8 mouse cellular contexts compared by ENCODE assay signal in genomic region chr4:49072886-49073285, GRCm38 (mm10). TPM values are rescaled to one million over a fixed set of nuclear protein-coding genes. Genes with fewer than 3 reads are reported as not detected.
DNase-seq lines count a peak whose midpoint lies in the region; ATAC-seq and TF ChIP-seq lines count a peak whose summit lies in the region.

No protein-coding gene starts in this region.

- no peak for TF ChIP-seq CTCF in forebrain, postnatal 0 days (IDR thresholded peaks at IDR 0.05; ENCODE audit: low read depth)
- TF ChIP-seq CTCF in kidney, postnatal 0 days (IDR thresholded peaks at IDR 0.05; ENCODE audit: low read depth): no peak

- no peak for ATAC-seq in forebrain, postnatal 0 days
- ATAC-seq in kidney, postnatal 0 days (replicated peaks; ENCODE audit: low FRiP score, low read depth): no peak
- ATAC-seq in forebrain, embryonic 11.5 days (replicated peaks; ENCODE audit: low FRiP score): no peak

- H3K4me1 ChIP-seq in forebrain, postnatal 0 days (ENCODE audit: insufficient read depth): no peaks in the 10 kb centered on the region; the same call in 1 of the 2 replicates
- no peaks in the 10 kb centered on the region for H3K4me1 ChIP-seq in forebrain, embryonic 10.5 days
- no peaks in the 10 kb centered on the region for H3K4me1 ChIP-seq in kidney, postnatal 0 days (replicated peaks; ENCODE audit: insufficient read depth, low read length)
- no peaks in the 10 kb centered on the region for H3K4me1 ChIP-seq in forebrain, embryonic 11.5 days (replicated peaks; ENCODE audit: control insufficient read depth, insufficient read depth, low read length)

- H3K4me2 ChIP-seq in forebrain, postnatal 0 days (ENCODE audit: low read depth): no peak overlapping the region
- no peak overlapping the region for H3K4me2 ChIP-seq in kidney, postnatal 0 days (ENCODE audit: low read length)
- H3K4me2 ChIP-seq in forebrain, embryonic 11.5 days (ENCODE audit: low read depth, low read length, severe bottlenecking): no peak overlapping the region

- H3K9me3 ChIP-seq in forebrain, postnatal 0 days (ENCODE audit: low read length): no peaks in the 10 kb centered on the region
- no peaks in the 10 kb centered on the region for H3K9me3 ChIP-seq in forebrain, embryonic 10.5 days
- no peaks in the 10 kb centered on the region for H3K9me3 ChIP-seq in kidney, postnatal 0 days (replicated peaks; ENCODE audit: low read length)
- no peaks in the 10 kb centered on the region for H3K9me3 ChIP-seq in forebrain, embryonic 11.5 days (ENCODE audit: control insufficient read depth, low read length)

- peak; percentile 51 for DNase-seq in forebrain, postnatal 0 days
- DNase-seq in forebrain, embryonic 10.5 days (ENCODE audit: extremely low spot score, low spot score): no peak
- peak; percentile 54 for DNase-seq in NIH3T3 (ENCODE audit: low read depth)
- peak; percentile 81 to 95 for DNase-seq in cerebellum, postnatal 36 days
- DNase-seq in kidney, postnatal 0 days (ENCODE audit: low spot score): peak; percentile 33
- peak; percentile 59 for DNase-seq in lung, postnatal 36 days
- DNase-seq in natural killer cell, adult 2 months (ENCODE audit: low spot score in 2 of 2): no peak
- DNase-seq in forebrain, embryonic 11.5 days (ENCODE audit: low spot score): no peak

- WGBS in forebrain, postnatal 0 days: 44% methylated on average over 4 of the region's 4 CpGs
- 92% methylated on average over 4 of the region's 4 CpGs for WGBS in forebrain, embryonic 10.5 days
- WGBS in kidney, postnatal 0 days: 62% methylated on average over 4 of the region's 4 CpGs
- WGBS in forebrain, embryonic 11.5 days: 91% methylated on average over 4 of the region's 4 CpGs

- H3K4me3 ChIP-seq in forebrain, postnatal 0 days (ENCODE audit: low read depth, low read length): no peak overlapping the region
- H3K4me3 ChIP-seq in forebrain, embryonic 10.5 days: no peak overlapping the region
- H3K4me3 ChIP-seq in kidney, postnatal 0 days (replicated peaks; ENCODE audit: low read depth, low read length): no peak overlapping the region
- H3K4me3 ChIP-seq in forebrain, embryonic 11.5 days (ENCODE audit: low read depth, low read length): no peak overlapping the region

- no peaks in the 10 kb centered on the region for H3K27me3 ChIP-seq in forebrain, postnatal 0 days (ENCODE audit: insufficient read depth, low read length)
- H3K27me3 ChIP-seq in forebrain, embryonic 10.5 days (ENCODE audit: poor library complexity, severe bottlenecking): no peaks in the 10 kb centered on the region
- no peaks in the 10 kb centered on the region for H3K27me3 ChIP-seq in kidney, postnatal 0 days (ENCODE audit: insufficient read depth, low read length)
- no peaks in the 10 kb centered on the region for H3K27me3 ChIP-seq in forebrain, embryonic 11.5 days (ENCODE audit: control insufficient read depth, insufficient read depth, low read length)

- H3K27ac ChIP-seq in forebrain, postnatal 0 days (ENCODE audit: low read depth, low read length): no peak overlapping the region
- no peak overlapping the region for H3K27ac ChIP-seq in forebrain, embryonic 10.5 days
- no peak overlapping the region for H3K27ac ChIP-seq in kidney, postnatal 0 days
- H3K27ac ChIP-seq in forebrain, embryonic 11.5 days (ENCODE audit: low read depth, low read length): no peak overlapping the region

- H3K9ac ChIP-seq in forebrain, postnatal 0 days: no peak overlapping the region
- H3K9ac ChIP-seq in kidney, postnatal 0 days (ENCODE audit: low read depth, low read length): no peak overlapping the region
- H3K9ac ChIP-seq in forebrain, embryonic 11.5 days (ENCODE audit: low read length): no peak overlapping the region

- H3K36me3 ChIP-seq in forebrain, postnatal 0 days (ENCODE audit: insufficient read depth): 0 out of 2 replicates have a peak, but pooled peaks cover 3% of the 10 kb centered on the region
- H3K36me3 ChIP-seq in forebrain, embryonic 10.5 days (replicated peaks): no peaks in the 10 kb centered on the region
- no peaks in the 10 kb centered on the region for H3K36me3 ChIP-seq in kidney, postnatal 0 days (ENCODE audit: insufficient read depth, low read length)
- H3K36me3 ChIP-seq in forebrain, embryonic 11.5 days (ENCODE audit: control insufficient read depth, insufficient read depth, low read length): no peaks in the 10 kb centered on the region

RNA-seq across cellular contexts. Expression of gene Plppr1, which starts 13.8 kb away (rescaled TPM):
- 53.3 and 60.3 TPM in 2 replicates for total RNA-seq in forebrain, postnatal 0 days (2014; rRNA removed)
- 54.6 and 59.8 TPM in 2 replicates for polyA plus RNA-seq in forebrain, postnatal 0 days (2015; fragmentation: Nextera tagmentation; extraction: Ambion mirVana)
- polyA plus RNA-seq in forebrain, embryonic 10.5 days (2016; fragmentation: Nextera tagmentation; extraction: Ambion mirVana): 3.0 and 4.6 TPM in 2 replicates
- 6.5 and 6.6 TPM in 2 replicates for polyA plus RNA-seq in kidney, postnatal 0 days (2015; fragmentation: Nextera tagmentation; extraction: Ambion mirVana)
- polyA plus RNA-seq in forebrain, embryonic 11.5 days (2014; fragmentation: Nextera tagmentation; extraction: Ambion mirVana): 9.3 and 10.1 TPM in 2 replicates

Comparison
In these comparisons a context has a peak if more than half of its experiments do, and no peak if none do; other contexts are left out.
1. DNase-seq: peak in forebrain, postnatal 0 days (single experiment), NIH3T3 (single experiment), cerebellum, postnatal 36 days (2 of 2), kidney, postnatal 0 days (single experiment) and lung, postnatal 36 days (single experiment); none in forebrain, embryonic 10.5 days (single experiment), natural killer cell, adult 2 months (0 of 2) and forebrain, embryonic 11.5 days (single experiment).